Mouse (Mus musculus): Measurements from ENCODE around the gene Armc2. TPM values are rescaled to one million over a fixed set of nuclear protein-coding genes. Genes with fewer than 3 reads are reported as not detected.
A peak's percentile ranks its signal among the peaks of the same experiment; 100 is the strongest.

The Armc2 gene
- polyA plus RNA-seq, 1 experiment: 10.2 TPM

DNA sequence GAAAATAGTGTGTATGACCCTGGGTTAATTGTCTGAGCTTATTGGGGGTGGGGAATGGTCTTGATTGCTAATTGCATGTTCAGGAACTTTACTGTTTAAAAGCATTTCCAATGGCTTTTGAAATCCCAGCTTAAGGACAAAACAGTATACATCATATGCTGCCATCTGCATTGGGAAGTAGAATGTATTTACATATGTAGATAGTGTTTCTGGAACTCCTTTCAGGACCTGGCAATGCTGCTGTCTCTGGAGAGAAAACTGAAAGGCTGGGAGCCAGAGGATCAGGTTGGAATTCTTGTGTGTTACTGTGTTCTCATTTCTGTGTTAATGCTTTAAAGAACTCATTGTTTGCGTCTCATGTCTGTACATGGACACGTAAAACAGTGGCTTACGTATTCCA, 25.1 kb upstream of the Armc2 start:
- TF ChIP-seq POLR2A (IDR thresholded peaks at IDR 0.05; ENCODE audit: borderline replicate concordance, extremely low read depth, insufficient read depth, insufficient read length, poor library complexity, severe bottlenecking) (no peak), CTCF (IDR thresholded peaks at IDR 0.05; ENCODE audit: borderline replicate concordance, extremely low read depth, insufficient read depth, insufficient read length) (no peak)
- DNase-seq (ENCODE audit: low read depth): no peak

- TF ChIP-seq POLR2A (IDR thresholded peaks at IDR 0.05; ENCODE audit: borderline replicate concordance, extremely low read depth, insufficient read depth, insufficient read length, poor library complexity, severe bottlenecking) (no peak), CTCF (IDR thresholded peaks at IDR 0.05; ENCODE audit: borderline replicate concordance, extremely low read depth, insufficient read depth, insufficient read length) (no peak)
- no peak for DNase-seq (ENCODE audit: low read depth)
Observed at GRCm38 (mm10) chr10:42042881-42043280, 24.6 kb upstream of the Armc2 start.

DNA sequence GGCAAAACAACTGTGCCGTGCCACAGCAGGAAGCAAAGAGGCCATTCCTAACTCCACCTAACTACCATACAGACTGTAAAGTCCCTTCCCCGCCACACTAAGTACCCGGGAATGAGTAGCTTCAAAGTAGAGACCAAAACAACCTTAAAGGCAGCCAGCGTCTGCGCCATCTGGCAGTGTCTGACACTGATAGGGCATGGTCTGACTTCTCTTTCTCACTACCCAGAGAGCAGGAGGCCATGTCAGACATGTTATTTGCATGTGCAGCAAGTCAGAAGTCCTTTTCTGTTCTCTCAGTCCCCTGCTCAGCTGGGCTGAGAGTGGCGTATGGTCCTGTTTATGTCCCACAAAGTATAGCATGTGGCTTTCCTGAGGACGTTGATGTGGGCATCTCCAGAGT, 23.8 kb upstream of the Armc2 start:
- TF ChIP-seq CTCF (IDR thresholded peaks at IDR 0.05; ENCODE audit: borderline replicate concordance, extremely low read depth, insufficient read depth, insufficient read length): no peak
- TF ChIP-seq POLR2A (IDR thresholded peaks at IDR 0.05; ENCODE audit: borderline replicate concordance, extremely low read depth, insufficient read depth, insufficient read length, poor library complexity, severe bottlenecking): no peak
- DNase-seq (ENCODE audit: low read depth): no peak

DNA sequence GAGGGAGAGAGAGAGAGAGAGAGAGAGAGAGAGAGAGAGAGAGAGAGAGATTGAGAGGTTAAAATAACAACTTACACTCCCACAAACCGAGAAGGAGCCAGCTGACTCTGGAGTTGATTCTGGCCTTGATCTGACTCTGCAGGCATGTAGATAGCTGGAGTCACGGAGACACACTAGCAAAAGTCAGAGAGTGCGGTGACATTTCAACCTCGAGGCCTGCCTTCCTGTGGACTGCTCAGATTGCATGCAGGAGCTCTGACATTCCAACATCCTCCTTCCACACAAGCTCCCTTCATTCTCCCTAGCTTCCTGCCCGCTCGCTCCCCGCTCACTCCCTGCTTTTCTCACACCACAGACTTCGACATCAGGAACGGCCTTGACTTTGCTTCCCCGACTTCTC, 20.3 kb upstream of the Armc2 start:
- TF ChIP-seq POLR2A (IDR thresholded peaks at IDR 0.05; ENCODE audit: borderline replicate concordance, extremely low read depth, insufficient read depth, insufficient read length, poor library complexity, severe bottlenecking) (no peak), CTCF (IDR thresholded peaks at IDR 0.05; ENCODE audit: borderline replicate concordance, extremely low read depth, insufficient read depth, insufficient read length) (no peak)
- DNase-seq (ENCODE audit: low read depth): no peak

DNA sequence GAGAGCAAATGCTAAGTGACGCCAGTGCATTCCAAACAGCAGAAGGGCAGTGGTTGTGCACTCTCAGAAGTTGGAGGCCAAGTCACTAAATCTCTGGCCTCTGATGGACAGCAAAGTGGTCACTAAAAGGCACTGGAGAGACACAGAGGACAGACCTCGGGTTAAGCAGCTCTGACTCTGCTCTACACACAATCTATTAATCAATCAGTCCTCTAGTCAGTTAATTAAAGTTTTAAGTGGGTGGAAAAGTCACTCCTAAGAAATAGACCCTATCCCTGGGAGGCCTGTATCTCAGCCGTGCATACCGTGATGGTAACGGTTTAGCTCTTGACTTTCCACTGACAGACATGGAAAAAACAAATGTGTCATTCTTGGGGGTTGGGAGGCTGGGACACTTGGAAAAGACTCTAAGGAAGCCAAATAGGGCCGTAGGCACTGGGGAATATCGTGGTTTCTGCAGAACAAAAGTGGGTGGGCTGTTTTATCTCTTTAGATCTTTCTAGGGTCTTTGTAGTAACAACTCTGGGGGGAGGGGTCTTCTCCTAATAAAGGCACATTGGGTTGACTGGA, 19.1 kb upstream of the Armc2 start:
- TF ChIP-seq POLR2A (IDR thresholded peaks at IDR 0.05; ENCODE audit: borderline replicate concordance, extremely low read depth, insufficient read depth, insufficient read length, poor library complexity, severe bottlenecking) (no peak), CTCF (IDR thresholded peaks at IDR 0.05; ENCODE audit: borderline replicate concordance, extremely low read depth, insufficient read depth, insufficient read length) (no peak)
- no peak for DNase-seq (ENCODE audit: low read depth)

DNA sequence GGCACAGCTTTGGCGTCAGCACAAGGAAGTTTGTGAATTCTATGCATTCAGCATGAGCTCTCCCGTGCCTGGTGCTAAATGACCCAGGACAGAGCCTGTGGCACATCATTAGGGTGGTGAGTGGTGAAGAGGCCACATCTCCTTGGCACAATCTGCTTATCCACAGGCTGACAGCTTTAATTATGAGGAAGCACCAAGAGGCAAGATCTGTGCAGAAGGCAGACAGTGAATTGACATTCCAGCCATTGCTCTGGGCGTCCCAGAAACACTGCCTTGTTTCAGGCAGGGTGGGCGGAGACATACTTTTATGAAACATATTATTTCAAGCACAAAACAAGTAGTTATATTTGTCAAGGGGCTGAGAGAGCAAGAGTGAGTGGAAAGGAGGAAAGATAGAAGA, 18.6 kb upstream of the Armc2 start:
- TF ChIP-seq CTCF (IDR thresholded peaks at IDR 0.05; ENCODE audit: borderline replicate concordance, extremely low read depth, insufficient read depth, insufficient read length): no peak
- TF ChIP-seq POLR2A (IDR thresholded peaks at IDR 0.05; ENCODE audit: borderline replicate concordance, extremely low read depth, insufficient read depth, insufficient read length, poor library complexity, severe bottlenecking): no peak
- no peak for DNase-seq (ENCODE audit: low read depth)

DNA sequence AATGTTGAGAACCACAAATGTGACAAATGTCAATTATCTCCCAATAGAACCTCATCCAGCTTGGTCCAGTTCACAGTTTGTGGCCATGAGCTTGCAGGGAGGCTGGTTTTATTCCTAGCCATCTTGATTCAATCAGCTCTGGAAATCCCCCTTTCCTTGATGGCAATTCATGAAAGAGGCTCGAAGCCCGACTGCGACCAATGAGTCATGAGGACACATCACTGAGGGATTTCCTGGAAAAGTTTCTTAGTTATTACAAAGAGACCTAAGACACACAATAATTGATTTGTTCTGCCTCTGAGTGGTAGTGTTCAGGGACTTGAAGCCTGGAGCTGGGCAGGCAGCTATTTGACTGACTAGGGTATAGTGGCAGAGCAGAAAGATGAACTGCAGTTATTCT, 15.3 kb upstream of the Armc2 start:
- DNase-seq (ENCODE audit: low read depth): no peak
- TF ChIP-seq POLR2A (IDR thresholded peaks at IDR 0.05; ENCODE audit: borderline replicate concordance, extremely low read depth, insufficient read depth, insufficient read length, poor library complexity, severe bottlenecking) (no peak), CTCF (IDR thresholded peaks at IDR 0.05; ENCODE audit: borderline replicate concordance, extremely low read depth, insufficient read depth, insufficient read length) (no peak)

DNA sequence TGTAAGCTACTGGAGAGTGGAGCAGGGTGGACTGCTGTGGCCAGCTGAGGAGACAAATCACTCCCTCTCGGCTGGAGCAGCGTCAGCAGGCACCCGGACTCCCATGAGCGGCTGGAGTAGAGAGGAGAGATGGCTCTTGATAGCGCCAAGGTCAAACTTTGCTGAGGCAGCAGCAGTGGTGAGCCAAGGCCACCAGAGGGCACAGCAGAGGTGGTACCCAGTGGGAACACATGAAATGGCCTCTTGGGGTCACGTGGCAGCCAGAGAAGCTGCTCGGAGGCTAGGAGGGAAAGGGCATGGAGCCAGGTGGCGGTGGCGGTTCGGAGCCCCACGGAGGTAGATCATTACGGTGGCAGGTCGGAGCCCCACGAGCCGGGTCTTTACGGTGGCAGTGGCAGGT, 12.8 kb upstream of the Armc2 start:
- DNase-seq (ENCODE audit: low read depth): peak; percentile 74

DNA sequence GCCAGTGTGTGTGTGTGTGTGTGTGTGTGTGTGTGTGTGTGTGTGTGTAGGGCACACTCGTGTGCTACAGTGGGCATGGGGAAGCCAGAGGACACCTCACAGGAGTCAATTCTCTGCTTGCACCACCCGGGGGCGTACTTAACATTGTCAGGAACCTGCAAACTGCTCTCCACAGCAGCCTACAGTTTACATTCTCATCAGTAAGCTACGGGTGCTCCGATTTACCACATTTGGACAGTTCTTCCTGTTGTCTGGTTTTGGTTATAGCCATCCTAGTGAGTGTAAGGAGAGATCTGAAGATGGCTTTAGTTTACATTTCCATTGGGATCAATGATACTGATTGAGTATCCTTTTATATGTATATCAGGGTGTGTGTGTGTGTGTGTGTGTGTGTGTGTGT, 11.3 kb upstream of the Armc2 start:
- DNase-seq (ENCODE audit: low read depth): no peak
- TF ChIP-seq POLR2A (IDR thresholded peaks at IDR 0.05; ENCODE audit: borderline replicate concordance, extremely low read depth, insufficient read depth, insufficient read length, poor library complexity, severe bottlenecking) (no peak), CTCF (IDR thresholded peaks at IDR 0.05; ENCODE audit: borderline replicate concordance, extremely low read depth, insufficient read depth, insufficient read length) (no peak)

More for the DNA sequence above, 12.8 kb upstream of the Armc2 start:
- TF ChIP-seq CTCF (IDR thresholded peaks at IDR 0.05; ENCODE audit: borderline replicate concordance, extremely low read depth, insufficient read depth, insufficient read length) (peak; percentile 71), POLR2A (IDR thresholded peaks at IDR 0.05; ENCODE audit: borderline replicate concordance, extremely low read depth, insufficient read depth, insufficient read length, poor library complexity, severe bottlenecking) (no peak)

DNA sequence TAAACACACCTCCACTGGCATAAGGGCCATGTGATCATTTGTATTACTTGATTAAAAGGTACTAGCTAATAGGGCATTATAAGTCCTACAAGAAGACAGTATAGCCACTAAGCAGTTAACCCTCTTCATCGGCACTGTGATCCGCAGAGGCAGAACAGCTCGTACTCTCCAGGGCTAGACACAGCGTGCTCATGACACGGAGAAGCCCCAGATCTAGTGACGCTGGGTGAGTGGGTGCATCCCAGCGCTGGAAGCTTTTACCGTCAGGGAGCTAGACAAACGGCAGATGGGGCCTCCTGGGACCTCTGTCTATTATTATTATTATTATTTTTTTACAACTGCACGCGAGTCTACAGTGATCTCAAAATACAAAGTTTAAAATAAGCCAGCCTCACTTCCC, 9.1 kb upstream of the Armc2 start:
- no peak for DNase-seq (ENCODE audit: low read depth)
- TF ChIP-seq CTCF (IDR thresholded peaks at IDR 0.05; ENCODE audit: borderline replicate concordance, extremely low read depth, insufficient read depth, insufficient read length) (no peak), POLR2A (IDR thresholded peaks at IDR 0.05; ENCODE audit: borderline replicate concordance, extremely low read depth, insufficient read depth, insufficient read length, poor library complexity, severe bottlenecking) (no peak)

DNA sequence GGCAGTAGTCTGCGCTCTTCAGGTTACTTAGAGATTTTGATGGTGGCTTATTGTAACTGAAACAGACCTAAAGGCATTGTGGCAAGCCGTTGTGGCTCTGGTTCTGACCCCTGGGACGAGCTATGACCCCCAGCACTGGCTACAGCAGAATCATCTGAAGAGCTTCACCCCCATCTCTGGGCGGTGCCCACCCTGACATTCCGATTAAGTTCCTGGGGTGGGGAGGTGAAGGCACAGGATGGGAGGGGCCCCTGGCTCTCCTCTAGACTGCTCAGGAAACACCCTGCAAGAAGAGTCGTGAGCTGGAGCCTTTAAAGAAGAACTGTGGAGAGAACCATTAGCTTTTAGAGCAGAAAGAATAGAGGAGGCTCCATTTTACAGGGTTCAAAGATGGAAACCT, 6.2 kb upstream of the Armc2 start:
- TF ChIP-seq CTCF (IDR thresholded peaks at IDR 0.05; ENCODE audit: borderline replicate concordance, extremely low read depth, insufficient read depth, insufficient read length): no peak
- no peak for TF ChIP-seq POLR2A (IDR thresholded peaks at IDR 0.05; ENCODE audit: borderline replicate concordance, extremely low read depth, insufficient read depth, insufficient read length, poor library complexity, severe bottlenecking)
- no peak for DNase-seq (ENCODE audit: low read depth)

GRCm38 (mm10) chr10:42021536-42021935, 3.3 kb upstream of the Armc2 start:
- TF ChIP-seq POLR2A (IDR thresholded peaks at IDR 0.05; ENCODE audit: borderline replicate concordance, extremely low read depth, insufficient read depth, insufficient read length, poor library complexity, severe bottlenecking): no peak
- no peak for TF ChIP-seq CTCF (IDR thresholded peaks at IDR 0.05; ENCODE audit: borderline replicate concordance, extremely low read depth, insufficient read depth, insufficient read length)
- peak; percentile 54 for DNase-seq (ENCODE audit: low read depth)
